In the genomic region with DNA sequence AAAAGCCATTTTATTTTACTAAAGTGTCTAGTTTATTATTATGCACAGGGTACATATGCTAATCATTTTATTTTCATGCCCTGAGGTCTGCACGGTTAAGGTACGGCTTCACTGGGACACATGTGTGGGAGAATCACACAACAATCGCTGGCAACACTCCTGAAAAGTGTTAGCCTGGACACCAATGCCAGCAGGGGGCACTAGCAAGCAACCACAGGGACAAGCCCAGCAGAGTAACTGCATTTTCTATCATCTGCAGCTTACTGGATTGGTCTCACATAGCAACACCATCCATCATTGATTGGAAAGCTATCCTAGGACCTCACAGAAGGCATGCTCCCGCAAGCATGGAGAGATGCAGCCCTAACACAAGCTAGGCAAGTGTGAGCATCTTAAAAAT, we compare ENCODE assay signal across 8 mouse cellular contexts. TPM values are rescaled to one million over a fixed set of nuclear protein-coding genes. Genes with fewer than 3 reads are reported as not detected.
DNase-seq lines count a peak whose midpoint lies in the region; ATAC-seq and TF ChIP-seq lines count a peak whose summit lies in the region.

No protein-coding gene starts in this region.

- H3K36me3 ChIP-seq in intestine, embryonic 14.5 days (ENCODE audit: control insufficient read depth, insufficient read depth, low read length) = no peaks in the 10 kb centered on the region
- H3K36me3 ChIP-seq in intestine, embryonic 15.5 days = no peaks in the 10 kb centered on the region
- H3K36me3 ChIP-seq in forebrain, embryonic 13.5 days (ENCODE audit: poor library complexity, severe bottlenecking) = no peaks in the 10 kb centered on the region
- no peaks in the 10 kb centered on the region for H3K36me3 ChIP-seq in limb, embryonic 14.5 days (ENCODE audit: control insufficient read depth, insufficient read depth, low read length)
- H3K36me3 ChIP-seq in neural tube, embryonic 14.5 days (ENCODE audit: control insufficient read depth, insufficient read depth, low read length) = no peaks in the 10 kb centered on the region

- WGBS in intestine, embryonic 14.5 days = 32% methylated on average over 4 of the region's 4 CpGs
- 35% methylated on average over 4 of the region's 4 CpGs for WGBS in intestine, embryonic 15.5 days
- 45% methylated on average over 4 of the region's 4 CpGs for WGBS in bone marrow, adult 2 months
- WGBS in forebrain, embryonic 13.5 days = 41% methylated on average over 4 of the region's 4 CpGs
- 25% methylated on average over 4 of the region's 4 CpGs for WGBS in limb, embryonic 14.5 days
- 26% methylated on average over 4 of the region's 4 CpGs for WGBS in neural tube, embryonic 14.5 days

- H3K27ac ChIP-seq in intestine, embryonic 14.5 days (ENCODE audit: low read depth) = no peak overlapping the region
- no peak overlapping the region for H3K27ac ChIP-seq in intestine, embryonic 15.5 days
- H3K27ac ChIP-seq in bone marrow, adult 2 months (ENCODE audit: control insufficient read depth, insufficient read depth, low read depth, low read length, poor library complexity) = no peak overlapping the region
- no peak overlapping the region for H3K27ac ChIP-seq in forebrain, embryonic 13.5 days
- H3K27ac ChIP-seq in limb, embryonic 14.5 days (replicated peaks; ENCODE audit: low read depth, low read length) = no peak overlapping the region
- no peak overlapping the region for H3K27ac ChIP-seq in neural tube, embryonic 14.5 days (ENCODE audit: low read depth, low read length)

- no peak overlapping the region for H3K4me3 ChIP-seq in intestine, embryonic 14.5 days (ENCODE audit: low read depth, low read length)
- no peak overlapping the region for H3K4me3 ChIP-seq in intestine, embryonic 15.5 days (replicated peaks)
- H3K4me3 ChIP-seq in bone marrow, adult 2 months (replicated peaks; ENCODE audit: control insufficient read depth, low read depth, low read length) = no peak overlapping the region
- no peak overlapping the region for H3K4me3 ChIP-seq in forebrain, embryonic 13.5 days
- H3K4me3 ChIP-seq in limb, embryonic 14.5 days (replicated peaks; ENCODE audit: low read length) = no peak overlapping the region
- H3K4me3 ChIP-seq in neural tube, embryonic 14.5 days (ENCODE audit: low read depth, low read length) = no peak overlapping the region

- H3K4me2 ChIP-seq in intestine, embryonic 14.5 days (ENCODE audit: low read length) = no peak overlapping the region
- H3K4me2 ChIP-seq in intestine, embryonic 15.5 days (replicated peaks) = no peak overlapping the region
- H3K4me2 ChIP-seq in forebrain, embryonic 13.5 days = no peak overlapping the region
- H3K4me2 ChIP-seq in limb, embryonic 14.5 days (replicated peaks; ENCODE audit: low read depth, low read length, severe bottlenecking) = no peak overlapping the region
- H3K4me2 ChIP-seq in neural tube, embryonic 14.5 days (ENCODE audit: low read depth, low read length) = no peak overlapping the region

- no peak for ATAC-seq in intestine, embryonic 14.5 days (replicated peaks; ENCODE audit: low FRiP score, low TSS enrichment, low read depth)
- ATAC-seq in intestine, embryonic 15.5 days = no peak
- peak; percentile 74; the same call in 1 of the 2 replicates for ATAC-seq in forebrain, embryonic 13.5 days
- 0 out of 2 replicates have a peak, but pooled peaks have one; percentile 57 for ATAC-seq in limb, embryonic 14.5 days (ENCODE audit: low FRiP score, low read depth)
- peak; percentile 84 for ATAC-seq in neural tube, embryonic 14.5 days (ENCODE audit: low read depth)

- H3K4me1 ChIP-seq in intestine, embryonic 14.5 days (replicated peaks; ENCODE audit: control insufficient read depth, insufficient read depth, low read length) = no peaks in the 10 kb centered on the region
- no peaks in the 10 kb centered on the region for H3K4me1 ChIP-seq in intestine, embryonic 15.5 days (replicated peaks)
- no peaks in the 10 kb centered on the region for H3K4me1 ChIP-seq in bone marrow, adult 2 months (ENCODE audit: control insufficient read depth, insufficient read depth, low read length)
- H3K4me1 ChIP-seq in forebrain, embryonic 13.5 days = no peaks in the 10 kb centered on the region
- H3K4me1 ChIP-seq in limb, embryonic 14.5 days (ENCODE audit: control insufficient read depth, insufficient read depth, low read length) = no peaks in the 10 kb centered on the region
- H3K4me1 ChIP-seq in neural tube, embryonic 14.5 days (ENCODE audit: control insufficient read depth, insufficient read depth, low read length) = no peaks in the 10 kb centered on the region

- no peaks in the 10 kb centered on the region for H3K27me3 ChIP-seq in intestine, embryonic 14.5 days (replicated peaks; ENCODE audit: control insufficient read depth, insufficient read depth, low read length)
- H3K27me3 ChIP-seq in intestine, embryonic 15.5 days (replicated peaks) = no peaks in the 10 kb centered on the region
- peaks cover 5% of the 10 kb centered on the region; the same call in 1 of the 2 replicates for H3K27me3 ChIP-seq in forebrain, embryonic 13.5 days
- H3K27me3 ChIP-seq in limb, embryonic 14.5 days (ENCODE audit: control insufficient read depth, insufficient read depth, low read length) = no peaks in the 10 kb centered on the region
- no peaks in the 10 kb centered on the region for H3K27me3 ChIP-seq in neural tube, embryonic 14.5 days (ENCODE audit: control insufficient read depth, insufficient read depth, low read length)

- H3K9ac ChIP-seq in intestine, embryonic 14.5 days (ENCODE audit: low read length) = no peak overlapping the region
- H3K9ac ChIP-seq in intestine, embryonic 15.5 days = no peak overlapping the region
- no peak overlapping the region for H3K9ac ChIP-seq in forebrain, embryonic 13.5 days
- H3K9ac ChIP-seq in limb, embryonic 14.5 days (ENCODE audit: low read depth, low read length, severe bottlenecking) = no peak overlapping the region
- no peak overlapping the region for H3K9ac ChIP-seq in neural tube, embryonic 14.5 days (replicated peaks; ENCODE audit: low read depth, low read length)

- H3K9me3 ChIP-seq in intestine, embryonic 14.5 days (ENCODE audit: control insufficient read depth, low read length) = no peaks in the 10 kb centered on the region
- no peaks in the 10 kb centered on the region for H3K9me3 ChIP-seq in intestine, embryonic 15.5 days
- H3K9me3 ChIP-seq in forebrain, embryonic 13.5 days (replicated peaks) = no peaks in the 10 kb centered on the region
- no peaks in the 10 kb centered on the region for H3K9me3 ChIP-seq in limb, embryonic 14.5 days (ENCODE audit: control insufficient read depth, low read length)
- no peaks in the 10 kb centered on the region for H3K9me3 ChIP-seq in neural tube, embryonic 14.5 days (ENCODE audit: control insufficient read depth, low read length)

- DNase-seq in intestine, embryonic 14.5 days (ENCODE audit: low spot score) = peak; percentile 76
- DNase-seq in kidney, adult 9 months = peak; percentile 46
- DNase-seq in limb, embryonic 14.5 days (ENCODE audit: low spot score) = peak; percentile 68
- DNase-seq in thymus, postnatal 14 days = peak; percentile 41

- TF ChIP-seq POLR2A in bone marrow, adult 2 months (IDR thresholded peaks at IDR 0.05; ENCODE audit: borderline replicate concordance, control insufficient read depth, low read depth, low read length) = no peak
- no peak for TF ChIP-seq POLR2A in limb, embryonic 14.5 days (IDR thresholded peaks at IDR 0.05; ENCODE audit: borderline replicate concordance, extremely low read depth, insufficient read depth, insufficient read length)

- TF ChIP-seq CTCF in bone marrow, adult 2 months (IDR thresholded peaks at IDR 0.05; ENCODE audit: control insufficient read depth, insufficient read depth, low read length) = peak; percentile 67

RNA-seq across cellular contexts. Expression of gene Pum3, which starts 20.8 kb away (rescaled TPM):
- polyA plus RNA-seq in intestine, embryonic 14.5 days (2014; fragmentation: Nextera tagmentation; extraction: Ambion mirVana) = 74.5 and 78.9 TPM in 2 replicates
- polyA plus RNA-seq in intestine, embryonic 15.5 days (2015; fragmentation: Nextera tagmentation; extraction: Ambion mirVana) = 64.1 and 81.4 TPM in 2 replicates
- polyA plus RNA-seq in bone marrow, adult 2 months (2011; ENCODE audit: insufficient read depth, insufficient read length, low replicate concordance, missing spikeins) = 52.4 and 72.4 TPM in 2 replicates
- 74.0 and 88.8 TPM in 2 replicates for polyA plus RNA-seq in forebrain, embryonic 13.5 days (2015; fragmentation: Nextera tagmentation; extraction: Ambion mirVana)
- 21.4 and 30.6 TPM in 2 replicates for polyA plus RNA-seq in limb, embryonic 14.5 days (2012; rRNA removed)
- polyA plus RNA-seq in limb, embryonic 14.5 days (2014; fragmentation: Nextera tagmentation; extraction: Ambion mirVana) = 64.2 and 65.8 TPM in 2 replicates
- 51.2 and 57.1 TPM in 2 replicates for polyA plus RNA-seq in neural tube, embryonic 14.5 days (2014; fragmentation: Nextera tagmentation; extraction: Ambion mirVana)

Comparison
In these comparisons a context has a peak if more than half of its experiments do, and no peak if none do; other contexts are left out.
1. ATAC-seq: peak in forebrain, embryonic 13.5 days (single experiment), limb, embryonic 14.5 days (single experiment) and neural tube, embryonic 14.5 days (single experiment); none in intestine, embryonic 14.5 days (single experiment) and intestine, embryonic 15.5 days (single experiment).
2. Peak in every context shown above with its lines, with median percentiles within 50 percentile points of each other: DNase-seq.